Mouse (Mus musculus) stomach, adult 2 months (tissue): ENCODE measurements around the gene Shroom1. TPM values are rescaled to one million over a fixed set of nuclear protein-coding genes. Genes with fewer than 3 reads are reported as not detected.

Experiments
- polyA plus RNA-seq: library from polyadenylated mRNA; depleted of rRNA; stranded (reverse); fragments of >200 nt; gene quantifications from 2 replicates; pipeline ENCODE4 v1.2.3, GENCODE M21; 2012; rRNA removed

The Shroom1 gene
- 8.1 and 9.6 TPM in 2 replicates for polyA plus RNA-seq

GRCm38 (mm10) chr11:53456474-53457371, at the start of gene Shroom1, which contains the start of gene Gm10447:
Gene Shroom1 (plus strand): TSS chr11:53457205.
Gene Gm10447 (minus strand): TSS chr11:53457110.

GRCm38 (mm10) chr11:53423036-53423435, 34.0 kb upstream of the Shroom1 start, which contains the start of gene Leap2:
Gene Leap2 (minus strand): TSS chr11:53423170.

GRCm38 (mm10) chr11:53430670-53431346, 26.2 kb upstream of the Shroom1 start, which contains the start of the genes Uqcrq and Gdf9:
Gene Uqcrq (minus strand): TSS chr11:53430831.
Gene Gdf9 (plus strand): TSS chr11:53431023.

GRCm38 (mm10) chr11:53469968-53470695, 13.1 kb downstream of the Shroom1 start, which contains the start of gene Gm9837:
Gene Gm9837 (minus strand): TSS chr11:53470479.

GRCm38 (mm10) chr11:53479783-53480301, 22.8 kb downstream of the Shroom1 start, which contains the start of the genes Gm9945 and Sowaha:
Gene Gm9945 (plus strand): TSS chr11:53480166.
Gene Sowaha (minus strand): TSS chr11:53480274.

Other genes with a start within 250 kb of the Shroom1 start
- gene Hspa4, start 156.7 kb upstream of the Shroom1 start, polyA plus RNA-seq = 12.1 and 20.5 TPM in 2 replicates
- gene Zcchc10, start 132.5 kb upstream of the Shroom1 start, polyA plus RNA-seq = 3.4 and 5.1 TPM in 2 replicates
- gene Aff4, start 106.4 kb upstream of the Shroom1 start, polyA plus RNA-seq = 2.6 and 4.2 TPM in 2 replicates
- not detected in 2 replicates for gene Leap2, start 34.0 kb upstream of the Shroom1 start, polyA plus RNA-seq
- gene Uqcrq, start 26.4 kb upstream of the Shroom1 start, polyA plus RNA-seq = 540 and 822 TPM in 2 replicates
- gene Gdf9, start 26.2 kb upstream of the Shroom1 start, polyA plus RNA-seq = 1.6 and 3.2 TPM in 2 replicates
- gene Gm10447, start 95 bp upstream of the Shroom1 start, polyA plus RNA-seq = 0.16 and 0.42 TPM in 2 replicates
- gene Gm9837, start 13.3 kb downstream of the Shroom1 start, polyA plus RNA-seq = not detected in 2 replicates
- gene Gm9945, start 23.0 kb downstream of the Shroom1 start, polyA plus RNA-seq = not detected in 2 replicates
- gene Sowaha, start 23.1 kb downstream of the Shroom1 start, polyA plus RNA-seq = 1.6 and 2.7 TPM in 2 replicates
- 15.4 and 16.8 TPM in 2 replicates for gene Sept8, start 62.1 kb downstream of the Shroom1 start, polyA plus RNA-seq
- 0.66 and 0.69 TPM in 2 replicates for gene Kif3a, start 110.2 kb downstream of the Shroom1 start, polyA plus RNA-seq
- not detected in 2 replicates for gene Il4, start 161.5 kb downstream of the Shroom1 start, polyA plus RNA-seq
- gene Il13, start 177.5 kb downstream of the Shroom1 start, polyA plus RNA-seq = 0.74 and 0.84 TPM in 2 replicates